Mouse (Mus musculus): ENCODE measurements around the gene Btbd16. TPM values are rescaled to one million over a fixed set of nuclear protein-coding genes. Genes with fewer than 3 reads are reported as not detected.

The Btbd16 gene
- total and polyA plus RNA-seq, 3 experiments, result 0.20 TPM; not detected in 2

- intact Hi-C loops (cut with DNase I), result loop anchor here (5.0 kb wide), 2 partner anchors 54 to 269 kb away; no protein-coding TSS in a partner anchor
- TF ChIP-seq POLR2A (IDR thresholded peaks at IDR 0.05; ENCODE audit: insufficient read depth, low read depth, low read length), result no peak
- no peak for TF ChIP-seq EP300 (IDR thresholded peaks at IDR 0.05; ENCODE audit: insufficient read depth, low read depth, low read length)
- TF ChIP-seq CTCF (IDR thresholded peaks at IDR 0.05), result peak; percentile 84
- Histone ChIP-seq H3K27me3 (ENCODE audit: control insufficient read depth, insufficient read depth, low read length) (no peaks in the 10 kb centered on the region), H3K79me2 (replicated peaks; ENCODE audit: control insufficient read depth, insufficient read depth, low read length) (no peaks in the 10 kb centered on the region), H3K9ac (ENCODE audit: low read depth, low read length) (no peak overlapping the region), H3K4me1 (ENCODE audit: control insufficient read depth, insufficient read depth, low read length) (peaks cover 1% of the 10 kb centered on the region; the same call in 1 of the 2 replicates), H3K36me3 (ENCODE audit: control insufficient read depth, insufficient read depth, low read length) (no peaks in the 10 kb centered on the region), H3K27ac (no peak overlapping the region), H3K4me3 (no peak overlapping the region)
- 63% methylated on average over 11 of the region's 11 CpGs for WGBS
- no peak for DNase-seq
Measured at GRCm38 (mm10) chr7:130773171-130773830, 568 bp upstream of the Btbd16 start.

DNA sequence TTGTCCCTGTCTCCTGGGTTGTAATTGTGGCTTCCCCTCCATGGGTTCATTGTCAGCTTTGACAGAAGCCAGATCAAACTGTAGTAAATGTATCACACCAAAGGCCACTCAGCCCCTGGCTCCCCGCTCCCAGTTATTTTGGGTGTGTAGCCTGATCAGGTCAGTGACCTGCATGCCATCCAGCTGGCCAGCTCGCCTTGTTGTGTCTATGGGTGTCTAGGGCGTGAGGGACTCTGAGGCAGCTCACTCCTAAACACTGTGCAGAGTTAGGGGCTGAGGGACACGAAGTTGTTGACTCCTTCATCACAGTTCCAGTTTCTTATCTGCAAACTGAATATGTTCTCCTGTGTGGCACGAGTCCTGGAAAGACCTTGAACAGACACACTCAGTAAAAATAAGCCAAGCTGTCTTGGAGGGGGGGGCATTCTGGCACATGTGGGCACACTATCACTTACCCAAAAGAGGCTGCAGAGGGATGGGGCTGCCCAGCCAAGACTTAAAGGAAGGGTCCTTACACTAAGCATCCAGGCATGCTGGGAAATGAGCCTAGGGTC, 7.1 kb downstream of the Btbd16 start:
- Histone ChIP-seq H3K27ac (peak overlapping the region; percentile 51), H3K9ac (ENCODE audit: low read depth, low read length) (no peak overlapping the region), H3K4me1 (ENCODE audit: control insufficient read depth, insufficient read depth, low read length) (peaks cover 4% of the 10 kb centered on the region; the same call in 1 of the 2 replicates), H3K36me3 (ENCODE audit: control insufficient read depth, insufficient read depth, low read length) (no peaks in the 10 kb centered on the region), H3K79me2 (replicated peaks; ENCODE audit: control insufficient read depth, insufficient read depth, low read length) (no peaks in the 10 kb centered on the region), H3K27me3 (ENCODE audit: control insufficient read depth, insufficient read depth, low read length) (no peaks in the 10 kb centered on the region), H3K4me3 (no peak overlapping the region)
- 29% methylated on average over 5 of the region's 5 CpGs for WGBS
- intact Hi-C loops (cut with DNase I), result no loop called here
- peak in 1 of 2 experiments; percentile 53 for DNase-seq
- TF ChIP-seq CTCF (IDR thresholded peaks at IDR 0.05) (no peak), POLR2A (IDR thresholded peaks at IDR 0.05; ENCODE audit: insufficient read depth, low read depth, low read length) (no peak), EP300 (IDR thresholded peaks at IDR 0.05; ENCODE audit: insufficient read depth, low read depth, low read length) (no peak)

DNA sequence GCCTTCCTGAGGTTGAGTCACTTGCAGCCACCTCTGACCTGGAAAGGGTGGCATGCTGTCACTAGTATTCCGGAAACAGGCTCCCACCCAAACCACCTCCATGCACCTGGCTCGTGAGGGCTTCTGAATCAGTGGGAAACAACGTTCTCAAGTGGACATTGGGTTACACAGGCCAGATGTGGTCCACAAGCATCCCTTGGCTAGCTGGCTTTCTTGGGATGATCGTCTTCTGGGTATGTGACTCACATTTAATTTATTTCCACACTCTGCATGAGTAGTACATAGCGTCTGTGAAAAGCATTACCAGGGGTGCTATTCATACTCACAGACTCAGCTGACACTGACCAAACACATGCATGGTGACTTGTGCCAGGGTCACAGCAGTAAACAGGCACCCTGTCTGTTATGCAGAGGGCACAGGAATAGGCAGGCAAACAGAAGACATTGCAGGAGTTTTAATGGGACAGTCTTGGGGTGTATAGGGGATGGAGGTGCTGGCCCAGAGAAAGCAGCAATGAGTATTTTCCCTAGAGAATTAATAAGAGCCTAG, 8.7 kb downstream of the Btbd16 start:
- Histone ChIP-seq H3K9ac (ENCODE audit: low read depth, low read length) (no peak overlapping the region), H3K4me1 (ENCODE audit: control insufficient read depth, insufficient read depth, low read length) (peaks cover 4% of the 10 kb centered on the region; the same call in 1 of the 2 replicates)
- intact Hi-C loops (cut with DNase I), result no loop called here

GRCm38 (mm10) chr7:130785923-130786575, 12.2 kb downstream of the Btbd16 start:
- Histone ChIP-seq H3K4me3 (no peak overlapping the region), H3K4me1 (ENCODE audit: control insufficient read depth, insufficient read depth, low read length) (peaks cover 4% of the 10 kb centered on the region; the same call in 1 of the 2 replicates), H3K79me2 (replicated peaks; ENCODE audit: control insufficient read depth, insufficient read depth, low read length) (no peaks in the 10 kb centered on the region), H3K27me3 (ENCODE audit: control insufficient read depth, insufficient read depth, low read length) (no peaks in the 10 kb centered on the region), H3K27ac (no peak overlapping the region), H3K36me3 (ENCODE audit: control insufficient read depth, insufficient read depth, low read length) (no peaks in the 10 kb centered on the region), H3K9ac (ENCODE audit: low read depth, low read length) (no peak overlapping the region)
- WGBS, result 62% methylated on average over 12 of the region's 12 CpGs
- TF ChIP-seq EP300 (IDR thresholded peaks at IDR 0.05; ENCODE audit: insufficient read depth, low read depth, low read length) (no peak), POLR2A (IDR thresholded peaks at IDR 0.05; ENCODE audit: insufficient read depth, low read depth, low read length) (no peak), CTCF (IDR thresholded peaks at IDR 0.05) (no peak)
- no peak for DNase-seq
- intact Hi-C loops (cut with DNase I), result no loop called here

More for the DNA sequence above, 8.7 kb downstream of the Btbd16 start:
- no peak for DNase-seq
- Histone ChIP-seq H3K4me3 (no peak overlapping the region), H3K27ac (no peak overlapping the region), H3K27me3 (ENCODE audit: control insufficient read depth, insufficient read depth, low read length) (no peaks in the 10 kb centered on the region), H3K79me2 (replicated peaks; ENCODE audit: control insufficient read depth, insufficient read depth, low read length) (no peaks in the 10 kb centered on the region), H3K36me3 (ENCODE audit: control insufficient read depth, insufficient read depth, low read length) (no peaks in the 10 kb centered on the region)
- TF ChIP-seq CTCF (IDR thresholded peaks at IDR 0.05) (no peak), POLR2A (IDR thresholded peaks at IDR 0.05; ENCODE audit: insufficient read depth, low read depth, low read length) (no peak), EP300 (IDR thresholded peaks at IDR 0.05; ENCODE audit: insufficient read depth, low read depth, low read length) (no peak)
- WGBS, result 59% methylated on average over 5 of the region's 5 CpGs

DNA sequence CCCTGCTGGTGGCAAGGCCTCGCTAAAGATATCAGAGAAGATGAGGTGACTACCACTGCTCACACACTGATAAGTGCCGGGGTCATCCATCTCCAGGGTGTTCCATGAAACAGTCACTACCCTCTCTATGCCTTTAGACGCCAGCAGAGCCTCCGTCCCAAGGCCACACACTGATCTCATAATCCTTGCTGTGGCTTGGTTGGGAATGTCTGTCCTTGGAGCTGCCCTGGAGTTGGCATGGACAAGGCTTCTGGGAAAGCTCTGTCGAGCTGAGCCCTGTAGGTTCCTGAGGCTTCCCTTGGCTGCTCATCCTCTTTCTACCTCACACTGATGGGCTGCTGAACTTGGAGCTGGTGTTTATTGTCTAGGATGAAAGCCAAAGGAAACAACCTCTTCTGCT, 12.8 kb downstream of the Btbd16 start:
- Histone ChIP-seq H3K4me1 (ENCODE audit: control insufficient read depth, insufficient read depth, low read length) (peaks cover 2% of the 10 kb centered on the region; the same call in 1 of the 2 replicates), H3K79me2 (replicated peaks; ENCODE audit: control insufficient read depth, insufficient read depth, low read length) (no peaks in the 10 kb centered on the region), H3K4me3 (no peak overlapping the region), H3K9ac (ENCODE audit: low read depth, low read length) (no peak overlapping the region), H3K27me3 (ENCODE audit: control insufficient read depth, insufficient read depth, low read length) (no peaks in the 10 kb centered on the region), H3K27ac (no peak overlapping the region), H3K36me3 (ENCODE audit: control insufficient read depth, insufficient read depth, low read length) (no peaks in the 10 kb centered on the region)
- 38% methylated on average over 5 of the region's 5 CpGs for WGBS
- intact Hi-C loops (cut with DNase I), result no loop called here
- TF ChIP-seq POLR2A (IDR thresholded peaks at IDR 0.05; ENCODE audit: insufficient read depth, low read depth, low read length) (no peak), CTCF (IDR thresholded peaks at IDR 0.05) (no peak), EP300 (IDR thresholded peaks at IDR 0.05; ENCODE audit: insufficient read depth, low read depth, low read length) (no peak)
- DNase-seq, result peak in 1 of 2 experiments; percentile 34

Measured in heart, adult 2 months (tissue).